Mouse (Mus musculus) neural tube, embryonic 14.5 days (tissue): ENCODE measurements around the gene Prss45. TPM values are rescaled to one million over a fixed set of nuclear protein-coding genes. Genes with fewer than 3 reads are reported as not detected.

ENCODE experiments used
- ATAC-seq: fragments of 200-750 bp; cut with Nextera tagmentation; 2 replicates; pipeline ENCODE4 v1.8.0; 2017; ENCODE audit warnings: low read depth, mild to moderate bottlenecking, moderate TSS enrichment, moderate library complexity
- H3K27ac ChIP-seq: fragments of 300-500 bp; sonication (generic); 2 replicates; pipeline ENCODE4 v1.5.1; 2014; ENCODE audit warnings: low read depth, mild to moderate bottlenecking, control low read depth, low read length, moderate library complexity, mixed read lengths
- H3K27me3 ChIP-seq: fragments of 300-500 bp; sonication (generic); 2 replicates; pipeline ENCODE4 v1.6.1; 2014; ENCODE audit warnings: low read length; ENCODE audit not compliant: control insufficient read depth, insufficient read depth
- H3K36me3 ChIP-seq: fragments of 300-500 bp; sonication (generic); 2 replicates; pipeline ENCODE4 v1.6.1; 2014; ENCODE audit warnings: low read length, mixed read lengths; ENCODE audit not compliant: control insufficient read depth, insufficient read depth
- H3K4me1 ChIP-seq: fragments of 300-500 bp; sonication (generic); 2 replicates; pipeline ENCODE4 v1.6.1; 2014; ENCODE audit warnings: low read length; ENCODE audit not compliant: control insufficient read depth, insufficient read depth
- H3K4me2 ChIP-seq: fragments of 300-500 bp; sonication (generic); 2 replicates; pipeline ENCODE4 v1.6.1; 2014; ENCODE audit warnings: mild to moderate bottlenecking, low read depth, low read length, control low read depth
- H3K4me3 ChIP-seq: fragments of 300-500 bp; sonication (generic); 2 replicates; pipeline ENCODE4 v1.5.1; 2014; ENCODE audit warnings: low read depth, low read length, control low read depth, mixed read lengths
- H3K9ac ChIP-seq: fragments of 300-500 bp; sonication (generic); replicated peaks from 2 replicates; pipeline ENCODE4 v1.6.1; 2014; ENCODE audit warnings: low read depth, mild to moderate bottlenecking, control low read depth, low read length, mixed read lengths
- H3K9me3 ChIP-seq: fragments of 300-500 bp; sonication (generic); 2 replicates; pipeline ENCODE4 v1.6.1; 2016; ENCODE audit warnings: low read length; ENCODE audit not compliant: control insufficient read depth
- WGBS: fragments of 180-500 bp; shearing (Covaris S2); extraction: QIAGEN DNeasy Blood & Tissue Kit; methylation state at CpG from one replicate; pipeline ENCODE4 v1.1.7; 2014; 5-methylcytosine and 5-hydroxymethylcytosine counted together
- polyA plus RNA-seq: library from polyadenylated mRNA; unstranded; fragments of >200 nt; fragmentation: Nextera tagmentation; extraction: Ambion mirVana; gene quantifications from 2 replicates; pipeline ENCODE4 v1.2.1, GENCODE M21; 2014

The Prss45 gene
- polyA plus RNA-seq, 1 experiment from 2014 or later = not detected

DNA sequence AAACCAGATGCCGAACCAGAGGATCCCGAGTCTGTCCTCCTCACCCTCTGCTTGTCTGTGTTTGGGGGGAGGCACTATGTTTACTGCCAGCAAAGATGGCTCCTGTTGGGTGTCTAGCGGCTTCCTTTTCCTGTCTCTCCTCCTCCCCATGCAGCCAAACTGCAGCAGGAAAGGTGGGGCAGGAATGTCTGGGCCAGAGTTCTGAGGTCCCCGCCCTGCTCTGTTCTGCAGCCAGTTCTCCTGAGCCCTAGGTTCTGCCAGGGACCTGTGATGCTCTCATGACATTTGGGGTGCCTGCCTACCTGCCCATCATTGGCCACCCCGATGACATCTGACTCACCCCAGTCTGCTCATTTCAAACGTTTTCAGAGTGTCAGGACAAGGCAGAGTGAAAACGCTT is 47.6 kb downstream of the Prss45 start:
- H3K27ac ChIP-seq = no peak overlapping the region

DNA sequence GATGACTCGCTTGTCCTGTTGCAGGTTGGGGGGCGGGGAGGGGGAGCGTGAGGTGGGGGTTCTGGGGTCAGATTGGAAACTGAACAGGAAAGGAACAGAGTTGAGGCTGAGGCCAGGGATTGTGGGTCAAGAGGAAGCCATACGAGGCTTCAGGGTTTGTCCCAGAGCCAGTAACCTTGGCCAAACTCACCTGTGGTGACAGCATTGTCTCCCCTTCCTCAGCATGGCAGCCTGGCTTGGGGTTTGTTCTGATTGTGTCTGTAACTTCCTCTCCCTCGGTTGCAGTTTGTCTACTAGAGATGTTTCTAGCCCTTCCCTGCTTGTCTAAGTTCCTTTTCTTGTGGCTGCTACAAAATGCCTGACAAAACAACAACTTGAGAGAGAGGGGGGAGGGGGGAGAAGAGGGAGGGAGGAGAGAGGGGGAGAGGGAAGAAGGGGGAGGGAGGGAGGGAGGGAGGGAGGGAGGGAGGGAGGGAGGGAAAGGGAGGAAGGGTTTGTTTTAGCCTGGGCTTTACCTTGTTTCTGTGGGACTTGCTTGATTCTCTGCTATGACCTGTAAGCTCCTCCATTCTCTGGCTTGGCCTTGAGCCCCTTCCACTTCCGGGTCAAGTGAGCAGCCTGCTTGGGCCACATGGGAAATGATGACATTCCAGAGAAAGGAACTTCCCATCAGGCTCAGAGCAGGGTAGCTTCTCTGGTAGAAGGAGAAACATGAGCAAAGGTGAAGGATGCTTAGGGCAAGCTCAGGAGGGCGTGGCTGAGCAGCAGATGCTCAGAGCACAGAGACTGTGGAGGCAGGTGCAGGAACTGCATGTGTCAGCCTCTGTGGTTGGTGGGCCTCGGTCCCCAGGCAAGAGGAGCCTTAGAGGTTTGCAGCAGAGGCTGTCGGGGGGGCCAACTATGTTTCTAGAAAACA is 53.3 kb downstream of the Prss45 start:
- Histone ChIP-seq H3K27me3 (no peaks in the 10 kb centered on the region), H3K9ac (no peak overlapping the region), H3K27ac (no peak overlapping the region), H3K4me1 (no peaks in the 10 kb centered on the region), H3K4me3 (no peak overlapping the region), H3K9me3 (no peaks in the 10 kb centered on the region), H3K4me2 (no peak overlapping the region), H3K36me3 (no peaks in the 10 kb centered on the region)
- no peak for ATAC-seq
- WGBS = 71% methylated on average over 9 of the region's 9 CpGs

More for the DNA sequence above, 47.6 kb downstream of the Prss45 start:
- no peak overlapping the region for H3K4me2 ChIP-seq
- H3K9ac ChIP-seq = no peak overlapping the region
- H3K4me1 ChIP-seq = peaks cover 6% of the 10 kb centered on the region
- WGBS = 78% methylated on average over 7 of the region's 7 CpGs
- H3K27me3 ChIP-seq = peaks cover 22% of the 10 kb centered on the region
- ATAC-seq = no peak
- H3K4me3 ChIP-seq = no peak overlapping the region
- H3K9me3 ChIP-seq = no peaks in the 10 kb centered on the region
- H3K36me3 ChIP-seq = no peaks in the 10 kb centered on the region

GRCm38 (mm10) chr9:110888935-110889334 is 54.5 kb downstream of the Prss45 start:
- H3K4me1 ChIP-seq = no peaks in the 10 kb centered on the region
- no peaks in the 10 kb centered on the region for H3K36me3 ChIP-seq
- no peaks in the 10 kb centered on the region for H3K27me3 ChIP-seq
- no peak overlapping the region for H3K4me2 ChIP-seq
- H3K4me3 ChIP-seq = no peak overlapping the region
- H3K9ac ChIP-seq = no peak overlapping the region
- no peak overlapping the region for H3K27ac ChIP-seq
- 96% methylated on average over 14 of the region's 14 CpGs for WGBS
- no peak for ATAC-seq
- no peaks in the 10 kb centered on the region for H3K9me3 ChIP-seq

GRCm38 (mm10) chr9:110890026-110890783 is 55.8 kb downstream of the Prss45 start:
- H3K36me3 ChIP-seq = no peaks in the 10 kb centered on the region
- no peaks in the 10 kb centered on the region for H3K27me3 ChIP-seq
- H3K4me2 ChIP-seq = no peak overlapping the region
- H3K27ac ChIP-seq = no peak overlapping the region
- H3K9me3 ChIP-seq = no peaks in the 10 kb centered on the region
- 16% methylated on average over 17 of the region's 21 CpGs for WGBS
- H3K9ac ChIP-seq = no peak overlapping the region
- H3K4me1 ChIP-seq = no peaks in the 10 kb centered on the region
- no peak overlapping the region for H3K4me3 ChIP-seq
- no peak for ATAC-seq

Other genes with a start within 250 kb of the Prss45 start
- 14.1 and 21.4 TPM in 2 replicates for gene Nradd, start 210.1 kb upstream of the Prss45 start, polyA plus RNA-seq
- gene Nbeal2, start 180.4 kb upstream of the Prss45 start, polyA plus RNA-seq = 4.8 and 5.0 TPM in 2 replicates
- 101 and 112 TPM in 2 replicates for gene Ccdc12, start 178.1 kb upstream of the Prss45 start, polyA plus RNA-seq
- 0.50 and 0.66 TPM in 2 replicates for gene Myl3, start 92.7 kb upstream of the Prss45 start, polyA plus RNA-seq
- 5.2 and 11.3 TPM in 2 replicates for gene Pth1r, start 87.4 kb upstream of the Prss45 start, polyA plus RNA-seq
- gene Prss42, start 36.4 kb upstream of the Prss45 start, polyA plus RNA-seq = not detected in 2 replicates
- gene Prss44, start 20.6 kb upstream of the Prss45 start, polyA plus RNA-seq = not detected in 2 replicates
- not detected in 2 replicates for gene Prss43, start 7.9 kb upstream of the Prss45 start, polyA plus RNA-seq
- not detected in 2 replicates for gene Prss46, start 9.9 kb downstream of the Prss45 start, polyA plus RNA-seq
- 0.24 and 0.43 TPM in 2 replicates for gene Prss50, start 23.4 kb downstream of the Prss45 start, polyA plus RNA-seq
- 1.5 and 2.6 TPM in 2 replicates for gene Als2cl, start 45.3 kb downstream of the Prss45 start, polyA plus RNA-seq
- gene Tmie, start 45.5 kb downstream of the Prss45 start, polyA plus RNA-seq = 1.3 and 3.1 TPM in 2 replicates
- gene Fam240a, start 82.3 kb downstream of the Prss45 start, polyA plus RNA-seq = not detected in 2 replicates
- 0.58 and 0.71 TPM in 2 replicates for gene Tdgf1, start 111.6 kb downstream of the Prss45 start, polyA plus RNA-seq
- 1.3 and 1.5 TPM in 2 replicates for gene Lrrc2, start 117.0 kb downstream of the Prss45 start, polyA plus RNA-seq
- gene Rtp3, start 156.0 kb downstream of the Prss45 start, polyA plus RNA-seq = not detected in 2 replicates
- gene Ltf, start 184.7 kb downstream of the Prss45 start, polyA plus RNA-seq = 0.29 and 0.75 TPM in 2 replicates
- gene Ccrl2, start 222.9 kb downstream of the Prss45 start, polyA plus RNA-seq = 0.35 and 1.1 TPM in 2 replicates